Mouse (Mus musculus): ENCODE data around the gene Wls. TPM values are rescaled to one million over a fixed set of nuclear protein-coding genes. Genes with fewer than 3 reads are reported as not detected.

Gene Wls
- total and polyA plus RNA-seq, 2 experiments from 2014 or later = 40.6 to 55.7 TPM

- H3K4me3 ChIP-seq (ENCODE audit: low read depth, low read length) = no peak overlapping the region
- DNase-seq (ENCODE audit: low spot score) (no peak), ATAC-seq (ENCODE audit: low FRiP score) (no peak)
- no peaks in the 10 kb centered on the region for H3K36me3 ChIP-seq (ENCODE audit: insufficient read depth, low read length)
- H3K4me2 ChIP-seq (ENCODE audit: low read depth, low read length, poor library complexity, severe bottlenecking) = no peak overlapping the region
- TF ChIP-seq CTCF (IDR thresholded peaks at IDR 0.05) = no peak
- H3K27ac ChIP-seq (ENCODE audit: low read depth, low read length) = no peak overlapping the region
- 75% methylated on average over 5 of the region's 5 CpGs for WGBS
- H3K9me3 ChIP-seq (ENCODE audit: low read length) = no peaks in the 10 kb centered on the region
- H3K27me3 ChIP-seq (ENCODE audit: insufficient read depth, low read length) = no peaks in the 10 kb centered on the region
- H3K4me1 ChIP-seq (ENCODE audit: insufficient read depth, low read length) = peaks cover under 1% of the 10 kb centered on the region; the same call in 1 of the 2 replicates
- H3K9ac ChIP-seq (replicated peaks; ENCODE audit: low read length, poor library complexity, severe bottlenecking) = no peak overlapping the region
Observed at GRCm38 (mm10) chr3:159890176-159891056, 50.9 kb downstream of the Wls start.

- H3K27ac ChIP-seq (ENCODE audit: low read depth, low read length) = no peak overlapping the region
- no peaks in the 10 kb centered on the region for H3K9me3 ChIP-seq (ENCODE audit: low read length)
- DNase-seq (ENCODE audit: low spot score) (no peak), ATAC-seq (ENCODE audit: low FRiP score) (no peak)
- no peak overlapping the region for H3K4me2 ChIP-seq (ENCODE audit: low read depth, low read length, poor library complexity, severe bottlenecking)
- 92% methylated on average over 8 of the region's 8 CpGs for WGBS
- no peak overlapping the region for H3K4me3 ChIP-seq (ENCODE audit: low read depth, low read length)
- H3K9ac ChIP-seq (replicated peaks; ENCODE audit: low read length, poor library complexity, severe bottlenecking) = no peak overlapping the region
- no peaks in the 10 kb centered on the region for H3K4me1 ChIP-seq (ENCODE audit: insufficient read depth, low read length)
- no peak for TF ChIP-seq CTCF (IDR thresholded peaks at IDR 0.05)
- H3K27me3 ChIP-seq (ENCODE audit: insufficient read depth, low read length) = no peaks in the 10 kb centered on the region
- H3K36me3 ChIP-seq (ENCODE audit: insufficient read depth, low read length) = no peaks in the 10 kb centered on the region
Observed at GRCm38 (mm10) chr3:159891057-159891752, 51.7 kb downstream of the Wls start.

DNA sequence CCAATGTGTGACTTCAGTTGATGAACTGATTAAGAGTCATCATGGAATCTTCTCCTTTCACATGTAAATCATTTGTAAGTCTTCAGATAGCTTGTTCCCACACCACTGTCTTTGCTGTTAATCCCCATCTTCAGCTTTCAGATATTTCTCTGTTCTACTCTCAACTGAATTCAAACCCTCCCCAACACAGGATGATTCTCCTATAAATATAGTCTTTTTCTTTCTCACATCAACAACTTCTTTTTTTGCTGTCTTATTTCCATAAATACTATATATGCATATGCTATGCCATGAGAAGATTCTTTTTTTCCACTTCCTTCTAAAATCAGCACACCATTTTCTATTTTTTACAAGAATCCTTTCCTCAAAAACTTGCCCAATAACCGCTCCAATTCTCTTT lies 67.9 kb downstream of the Wls start:
- no peak for ATAC-seq (ENCODE audit: low FRiP score)
- H3K9me3 ChIP-seq (ENCODE audit: low read length) = no peaks in the 10 kb centered on the region
- no peak overlapping the region for H3K27ac ChIP-seq (ENCODE audit: low read depth, low read length)
- H3K4me2 ChIP-seq (ENCODE audit: low read depth, low read length, poor library complexity, severe bottlenecking) = no peak overlapping the region
- no peak overlapping the region for H3K9ac ChIP-seq (replicated peaks; ENCODE audit: low read length, poor library complexity, severe bottlenecking)
- H3K27me3 ChIP-seq (ENCODE audit: insufficient read depth, low read length) = no peaks in the 10 kb centered on the region
- H3K36me3 ChIP-seq (ENCODE audit: insufficient read depth, low read length) = no peaks in the 10 kb centered on the region
- no peak for DNase-seq (ENCODE audit: low spot score)
- 95% methylated on average over 1 of the region's 1 CpGs for WGBS
- TF ChIP-seq CTCF (IDR thresholded peaks at IDR 0.05) = no peak
- no peak overlapping the region for H3K4me3 ChIP-seq (ENCODE audit: low read depth, low read length)
- H3K4me1 ChIP-seq (ENCODE audit: insufficient read depth, low read length) = no peaks in the 10 kb centered on the region

- ATAC-seq (ENCODE audit: low FRiP score) (no peak), DNase-seq (ENCODE audit: low spot score) (peak; percentile 6)
- Histone ChIP-seq H3K4me1 (ENCODE audit: insufficient read depth, low read length) (no peaks in the 10 kb centered on the region), H3K9me3 (ENCODE audit: low read length) (no peaks in the 10 kb centered on the region), H3K27me3 (ENCODE audit: insufficient read depth, low read length) (no peaks in the 10 kb centered on the region), H3K9ac (replicated peaks; ENCODE audit: low read length, poor library complexity, severe bottlenecking) (no peak overlapping the region), H3K27ac (ENCODE audit: low read depth, low read length) (no peak overlapping the region), H3K36me3 (ENCODE audit: insufficient read depth, low read length) (no peaks in the 10 kb centered on the region), H3K4me3 (ENCODE audit: low read depth, low read length) (no peak overlapping the region), H3K4me2 (ENCODE audit: low read depth, low read length, poor library complexity, severe bottlenecking) (no peak overlapping the region)
- TF ChIP-seq CTCF (IDR thresholded peaks at IDR 0.05) = no peak
- 63% methylated on average over 2 of the region's 2 CpGs for WGBS
Observed at GRCm38 (mm10) chr3:159917328-159918090, 78.0 kb downstream of the Wls start.

Other genes starting within 250 kb of the Wls start
- not detected in 2 replicates for gene Rpe65, start 240.5 kb upstream of the Wls start, total RNA-seq (2014; rRNA removed)
- gene Rpe65, start 240.5 kb upstream of the Wls start, polyA plus RNA-seq (2015; fragmentation: Nextera tagmentation; extraction: Ambion mirVana) = not detected in 2 replicates